Mouse (Mus musculus) cortical plate, adult 2 months (tissue): Measurements from ENCODE around the gene Tubd1. TPM values are rescaled to one million over a fixed set of nuclear protein-coding genes. Genes with fewer than 3 reads are reported as not detected.

Experiments
- H3K27ac ChIP-seq: fragments of 200-500 bp; 2 replicates; pipeline ENCODE4 v1.5.1; 2012; ENCODE audit warnings: low read length, control low read depth, inconsistent platforms; ENCODE audit not compliant: insufficient read depth
- H3K4me1 ChIP-seq: fragments of 200-500 bp; 2 replicates; pipeline ENCODE4 v1.6.1; 2011; ENCODE audit warnings: low read length; ENCODE audit not compliant: control insufficient read depth, insufficient read depth
- H3K4me3 ChIP-seq: fragments of 200-500 bp; 2 replicates; pipeline ENCODE4 v1.5.1; 2011; ENCODE audit warnings: mild to moderate bottlenecking, low read length, control low read depth; ENCODE audit not compliant: insufficient read depth
- CTCF ChIP-seq: fragments of 200-500 bp; IDR thresholded peaks from 2 replicates; pipeline ENCODE4 v1.5.1; 2011; ENCODE audit warnings: mild to moderate bottlenecking, control low read depth, low read length; ENCODE audit not compliant: insufficient read depth; ENCODE audit errors: extremely low read depth
- POLR2A ChIP-seq: fragments of 200-500 bp; IDR thresholded peaks from 2 replicates; pipeline ENCODE4 v1.6.1; 2011; ENCODE audit warnings: mild to moderate bottlenecking, low read length, control low read depth; ENCODE audit not compliant: insufficient read depth; ENCODE audit errors: extremely low read depth
- polyA plus RNA-seq: library from polyadenylated mRNA; depleted of rRNA; stranded (reverse); fragments of >200 nt; gene quantifications from 2 replicates; pipeline ENCODE4 v1.2.3, GENCODE M21; 2012

The Tubd1 gene
- polyA plus RNA-seq, 1 experiment = 6.7 TPM

DNA sequence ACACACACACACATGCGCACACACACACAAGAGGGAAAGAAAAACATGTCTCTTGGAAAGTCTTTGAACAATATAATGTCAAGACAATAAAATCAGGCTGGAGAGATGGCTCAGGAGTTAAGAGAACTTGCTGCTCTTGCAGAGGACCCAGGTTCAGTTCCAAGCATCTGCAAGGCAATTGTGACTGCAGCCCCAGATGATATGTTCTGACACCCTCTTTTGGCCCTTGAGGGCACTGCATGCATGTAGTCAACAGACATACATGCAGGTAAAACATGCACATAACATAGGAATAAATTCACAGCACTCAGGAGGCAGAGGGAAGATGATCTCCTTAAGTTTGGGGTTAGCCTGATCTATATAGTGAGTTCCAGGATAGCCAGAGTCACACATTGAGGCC, 2.6 kb downstream of the Tubd1 start:
- Histone ChIP-seq H3K4me1 (peaks cover 2% of the 10 kb centered on the region; the same call in 1 of the 2 replicates), H3K27ac (no peak overlapping the region), H3K4me3 (no peak overlapping the region)
- TF ChIP-seq POLR2A = no peak
- no peak for TF ChIP-seq CTCF

DNA sequence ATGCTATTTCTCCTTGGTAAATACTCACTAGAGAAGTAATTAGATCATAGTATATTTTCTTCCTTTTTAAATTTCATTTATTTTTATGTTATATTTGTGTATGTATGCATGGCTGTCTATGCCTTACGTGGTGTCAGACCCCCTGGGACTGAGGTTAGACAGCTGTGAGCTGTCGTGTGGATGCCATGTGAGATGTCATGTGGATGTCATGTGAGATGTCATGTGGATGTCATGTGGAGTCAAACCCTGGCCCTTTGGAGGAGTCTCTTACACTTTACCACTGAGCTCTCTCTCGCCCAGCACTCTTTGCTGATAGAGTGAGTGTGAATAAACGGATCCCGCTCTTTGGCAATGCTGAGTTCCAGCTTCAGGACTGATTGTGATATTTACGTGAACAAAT, 8.7 kb downstream of the Tubd1 start:
- TF ChIP-seq CTCF = no peak
- no peak for TF ChIP-seq POLR2A
- Histone ChIP-seq H3K4me1 (no peaks in the 10 kb centered on the region), H3K4me3 (no peak overlapping the region)

DNA sequence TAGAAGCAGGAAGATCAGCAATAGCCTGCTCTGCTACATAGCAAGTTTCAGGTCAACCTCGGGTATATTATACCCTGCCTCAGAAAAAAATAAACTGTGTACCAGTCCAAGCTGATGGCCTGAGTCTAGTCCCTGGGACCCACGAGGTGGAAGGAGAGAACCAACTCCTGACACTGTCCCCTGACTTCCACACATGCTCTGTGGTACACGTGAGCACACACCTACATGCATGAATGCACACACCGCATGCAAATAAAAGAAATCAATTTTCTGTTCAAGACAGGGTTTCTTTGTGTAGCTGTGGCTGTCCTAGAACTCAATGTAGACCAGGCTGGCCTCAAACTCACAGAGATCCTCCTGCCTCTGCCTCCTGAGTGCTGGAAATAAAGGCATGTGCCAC, 13.5 kb downstream of the Tubd1 start:
- Histone ChIP-seq H3K4me3 (no peak overlapping the region), H3K27ac (no peak overlapping the region), H3K4me1 (no peaks in the 10 kb centered on the region)
- no peak for TF ChIP-seq POLR2A
- TF ChIP-seq CTCF = no peak

More for the DNA sequence above, 8.7 kb downstream of the Tubd1 start:
- H3K27ac ChIP-seq = no peak overlapping the region

DNA sequence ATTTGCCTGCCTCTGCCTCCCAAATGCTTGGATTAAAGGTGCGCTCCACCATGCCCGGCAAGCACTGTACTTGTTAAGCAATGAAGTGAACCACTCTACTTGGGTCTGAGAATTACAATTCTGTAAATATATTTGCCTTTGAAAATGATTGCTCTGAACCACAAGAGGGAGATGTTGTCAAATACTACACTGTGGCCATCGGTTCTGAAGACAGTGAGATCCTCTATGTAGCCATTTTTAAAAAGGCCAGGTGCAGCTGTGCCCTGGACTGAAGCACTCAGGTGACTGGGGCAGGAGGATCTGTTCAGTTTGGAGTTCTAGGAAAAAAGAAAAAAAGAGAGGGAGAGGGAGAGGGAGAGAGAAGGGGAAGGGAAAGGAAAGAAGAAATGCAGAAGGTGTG, 23.6 kb downstream of the Tubd1 start:
- Histone ChIP-seq H3K4me1 (no peaks in the 10 kb centered on the region), H3K27ac (no peak overlapping the region), H3K4me3 (no peak overlapping the region)
- TF ChIP-seq POLR2A (no peak), CTCF (peak; percentile 30; the same call in 1 of the 2 replicates)

DNA sequence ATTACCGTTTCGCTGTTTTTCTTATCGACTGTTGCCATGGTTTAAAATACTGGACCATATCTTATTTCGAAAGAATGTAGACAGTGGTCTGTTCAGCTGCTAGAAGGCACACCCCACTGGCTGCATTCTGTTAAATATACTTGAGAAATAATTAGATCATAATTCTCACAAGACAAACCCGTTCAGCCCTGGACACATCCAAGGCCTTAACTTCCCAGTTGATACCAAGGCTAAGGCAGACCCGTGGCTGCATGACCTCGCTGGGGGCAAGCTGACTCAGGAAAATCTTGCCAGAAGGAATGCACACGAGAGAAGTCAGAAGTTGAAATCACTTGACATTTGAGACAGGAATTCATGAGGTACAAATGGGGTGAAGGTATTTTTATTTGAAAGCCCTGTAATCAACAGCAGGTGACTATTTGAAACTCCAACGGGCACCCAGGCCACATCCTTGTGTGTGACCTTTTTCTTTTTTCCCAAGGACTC, 25.5 kb downstream of the Tubd1 start:
- TF ChIP-seq CTCF (no peak), POLR2A (no peak)
- Histone ChIP-seq H3K27ac (no peak overlapping the region), H3K4me3 (no peak overlapping the region), H3K4me1 (no peaks in the 10 kb centered on the region)

DNA sequence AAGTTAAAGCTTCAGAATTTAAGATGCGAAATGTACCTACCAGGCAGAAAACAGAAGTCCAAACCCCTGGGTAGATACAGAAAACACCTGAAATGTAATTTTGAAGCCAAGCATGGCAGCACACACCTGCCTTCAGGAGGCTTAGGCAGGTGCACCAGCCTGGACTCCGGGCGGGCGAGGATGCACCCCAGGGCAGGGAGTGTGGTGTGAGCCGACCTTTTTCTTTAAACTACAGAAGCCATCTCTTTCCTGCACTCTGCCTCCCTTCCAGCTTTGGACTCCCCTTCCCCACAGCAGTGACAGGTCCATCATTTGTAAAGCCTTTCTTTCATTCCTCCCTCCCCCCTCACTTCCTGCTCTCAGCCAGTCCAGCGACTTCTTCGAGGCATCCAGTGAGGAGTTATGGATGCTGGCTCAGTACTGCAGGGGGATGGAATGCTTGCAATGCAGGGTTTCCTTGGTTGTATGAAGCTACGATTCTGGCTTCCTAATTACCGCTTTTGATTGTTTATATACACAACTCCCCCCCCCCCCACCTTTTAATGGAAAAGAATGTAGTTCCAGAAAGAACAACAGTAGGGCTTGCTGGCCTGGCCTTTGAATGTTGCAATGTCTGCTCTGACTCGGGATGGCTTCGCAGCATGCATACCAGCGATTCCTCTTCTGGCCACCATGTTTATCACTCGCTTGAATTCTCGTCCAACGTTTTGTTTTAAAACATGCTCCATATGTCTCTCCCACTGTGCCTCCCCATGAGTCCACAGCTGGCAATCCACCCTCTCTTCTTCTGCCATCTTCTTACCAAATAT, 26.5 kb downstream of the Tubd1 start:
- no peaks in the 10 kb centered on the region for H3K4me1 ChIP-seq
- TF ChIP-seq CTCF (no peak), POLR2A (no peak)

DNA sequence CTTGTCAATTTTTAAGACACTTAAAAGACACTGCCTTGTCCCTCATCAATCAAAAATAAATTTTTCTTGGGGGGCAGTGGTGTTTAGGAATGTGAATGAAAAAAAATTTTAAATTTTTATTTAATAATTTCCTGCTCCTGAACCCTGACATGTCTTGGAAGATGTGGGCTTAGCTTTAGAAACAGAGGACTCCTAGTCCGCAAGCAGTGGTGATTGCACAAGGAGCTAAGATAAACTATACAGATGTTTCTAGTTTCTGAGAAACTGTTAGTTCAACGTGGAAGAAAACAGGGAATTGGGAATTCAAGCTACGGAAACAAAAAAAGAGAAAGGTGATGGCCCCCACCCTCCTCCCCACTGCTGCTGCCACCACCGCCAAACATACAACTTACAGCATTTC, 27.1 kb downstream of the Tubd1 start:
- no peak overlapping the region for H3K27ac ChIP-seq
- no peaks in the 10 kb centered on the region for H3K4me1 ChIP-seq
- H3K4me3 ChIP-seq = no peak overlapping the region
- TF ChIP-seq POLR2A (no peak), CTCF (no peak)

More for the DNA sequence above, 26.5 kb downstream of the Tubd1 start:
- no peak overlapping the region for H3K4me3 ChIP-seq
- H3K27ac ChIP-seq = no peak overlapping the region

DNA sequence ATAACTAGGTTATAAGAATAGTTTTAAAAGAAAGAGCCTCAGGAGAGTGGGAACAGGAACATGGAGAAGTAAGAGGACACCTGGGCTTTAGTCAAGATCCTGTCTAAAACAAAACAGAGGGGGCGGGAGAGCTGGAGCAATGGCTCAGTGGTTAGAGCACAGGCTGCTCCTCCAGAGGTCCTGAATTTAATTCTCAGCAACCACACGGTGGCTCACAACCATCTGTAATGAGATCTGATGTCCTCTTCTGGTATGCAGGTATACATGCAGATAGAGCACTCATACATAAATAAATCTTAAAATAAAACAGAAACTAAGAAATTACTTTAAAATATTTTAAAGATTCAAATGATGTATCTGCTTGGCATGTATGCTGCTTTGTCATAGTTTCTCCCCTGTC, 27.8 kb downstream of the Tubd1 start:
- Histone ChIP-seq H3K27ac (no peak overlapping the region), H3K4me3 (no peak overlapping the region), H3K4me1 (no peaks in the 10 kb centered on the region)
- no peak for TF ChIP-seq POLR2A

DNA sequence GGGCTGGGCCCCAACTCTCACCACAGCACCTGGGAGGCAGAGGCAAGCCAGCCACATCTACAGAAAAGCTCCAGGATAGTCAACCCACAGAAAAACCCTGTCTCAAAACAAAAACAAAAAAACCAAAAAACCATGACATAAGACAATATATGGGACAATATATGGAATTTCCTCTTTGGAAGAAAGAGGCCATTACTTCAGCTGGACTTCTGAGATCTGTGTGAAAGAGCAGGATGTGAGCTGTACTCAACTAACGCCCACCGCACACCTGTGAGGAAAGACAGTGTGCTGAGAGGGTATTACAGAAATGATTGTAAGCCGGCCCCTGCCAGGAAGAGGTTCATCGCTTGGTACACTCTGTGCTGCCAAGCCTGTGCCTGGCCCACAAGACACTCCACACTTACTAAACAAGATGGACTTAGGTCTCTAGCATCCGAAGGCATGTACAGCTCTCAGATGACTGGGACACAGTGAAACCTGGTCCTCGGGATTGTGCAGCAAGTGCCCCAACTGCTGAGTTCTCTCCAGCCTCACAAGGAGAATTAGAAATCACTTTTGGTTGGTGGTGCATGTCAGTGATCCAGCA, 28.9 kb downstream of the Tubd1 start:
- Histone ChIP-seq H3K27ac (no peak overlapping the region), H3K4me1 (no peaks in the 10 kb centered on the region), H3K4me3 (no peak overlapping the region)
- TF ChIP-seq CTCF (no peak), POLR2A (no peak)

DNA sequence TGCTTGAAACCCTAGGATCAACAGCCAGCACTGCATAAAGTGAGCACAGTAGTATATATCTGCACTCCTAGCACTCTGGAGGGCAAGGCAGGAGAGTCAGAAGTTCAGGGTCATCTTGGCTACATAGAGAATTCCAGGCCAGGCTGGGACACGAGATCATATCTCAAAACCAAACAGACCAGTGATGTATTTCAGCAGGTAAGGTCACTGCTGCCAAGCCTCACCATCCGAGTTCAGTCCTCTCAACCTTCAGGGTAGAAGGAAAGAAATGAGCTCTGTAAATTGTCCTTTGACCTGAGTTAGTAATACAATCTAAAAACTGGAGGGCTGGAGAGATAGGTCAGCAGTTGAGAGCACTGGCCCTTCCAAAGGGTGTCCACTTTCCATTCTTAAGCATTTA, 29.6 kb downstream of the Tubd1 start:
- Histone ChIP-seq H3K4me3 (no peak overlapping the region), H3K4me1 (no peaks in the 10 kb centered on the region), H3K27ac (no peak overlapping the region)
- TF ChIP-seq POLR2A (no peak), CTCF (no peak)
